Mouse (Mus musculus) embryonic fibroblast, embryonic 13.5 days (primary cell): Measurements from ENCODE around the gene Slc44a1.

Source experiments
- CTCF ChIP-seq: IDR thresholded peaks from 2 replicates; pipeline ENCODE4 v1.5.1; 2011; ENCODE audit warnings: mild to moderate bottlenecking, control low read depth, low read length, moderate library complexity, borderline replicate concordance; ENCODE audit not compliant: insufficient read depth
- POLR2A ChIP-seq: IDR thresholded peaks from 2 replicates; pipeline ENCODE4 v1.6.1; 2011; ENCODE audit warnings: low read depth, mild to moderate bottlenecking, control low read depth, low read length, moderate library complexity

- TF ChIP-seq CTCF (no peak), POLR2A (no peak)
Observed at GRCm38 (mm10) chr4:53406866-53407265, 33.3 kb upstream of the Slc44a1 start.
